Mouse (Mus musculus) stomach, postnatal 0 days (tissue): ENCODE measurements around the gene Khsrp.

Experiments used
- CTCF ChIP-seq: IDR thresholded peaks from 2 replicates; pipeline ENCODE4 v1.5.1; 2016; ENCODE audit warnings: antibody characterized with exemption, low read depth, mild to moderate bottlenecking, moderate library complexity
- EP300 ChIP-seq: optimal IDR thresholded peaks from 2 replicates; pipeline ENCODE3; 2016; ENCODE audit warnings: antibody characterized with exemption

- no peak for TF ChIP-seq CTCF
- no peak for TF ChIP-seq EP300
Observed at GRCm38 (mm10) chr17:56973956-56974707, 57.2 kb downstream of the Khsrp start.
